Mouse (Mus musculus): ENCODE data around the gene Mei1. TPM values are rescaled to one million over a fixed set of nuclear protein-coding genes. Genes with fewer than 3 reads are reported as not detected.
A peak's percentile ranks its signal among the peaks of the same experiment; 100 is the strongest.

The Mei1 gene
- polyA plus RNA-seq, 1 experiment from 2014 or later, result not detected

DNA sequence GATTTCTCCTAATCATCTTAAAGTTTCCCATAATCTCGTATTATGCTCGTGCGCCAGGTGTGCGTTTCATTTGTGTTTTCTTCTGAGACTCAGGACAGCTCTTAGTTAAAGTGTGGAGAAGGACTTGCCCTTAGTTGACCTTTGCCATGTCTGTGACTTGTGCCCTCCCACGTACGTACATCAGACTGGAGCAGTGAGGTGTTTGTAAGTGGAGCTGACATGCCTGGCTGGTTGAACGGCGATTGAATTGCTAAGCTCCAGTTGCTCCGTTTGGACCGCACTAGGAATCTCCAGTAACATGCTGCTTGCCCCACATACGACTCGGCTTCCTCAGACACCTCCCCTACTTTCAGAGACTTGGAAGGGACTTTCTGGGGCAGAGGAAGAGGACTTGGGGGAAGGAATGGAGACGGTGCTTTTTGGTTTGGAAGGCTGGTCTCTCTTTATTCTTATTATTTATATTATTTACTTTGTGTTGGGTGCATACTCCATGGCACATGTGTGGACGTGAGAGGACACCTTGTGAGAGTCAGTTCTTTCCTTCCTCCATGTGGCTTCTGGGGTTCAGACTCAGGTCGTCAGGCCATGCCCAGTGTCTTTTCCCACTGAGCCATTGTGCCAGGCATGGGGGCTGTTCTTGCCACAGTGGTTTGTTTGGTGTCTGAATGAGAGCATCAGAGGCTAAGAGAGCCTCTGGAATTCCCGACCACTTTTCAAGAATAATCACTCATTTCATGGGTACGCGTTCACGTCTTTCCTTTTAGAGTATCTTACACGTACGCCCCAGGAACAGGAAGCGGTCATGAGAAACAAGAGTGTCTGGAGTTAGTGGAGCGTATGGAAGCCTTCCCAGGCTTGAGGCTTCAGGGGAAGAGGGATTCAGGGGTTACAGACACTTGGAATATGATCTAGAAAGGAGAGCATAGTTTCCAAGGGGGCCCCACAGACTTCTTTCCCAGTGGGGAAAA is 97.7 kb downstream of the Mei1 start:
- ATAC-seq, result no peak
- 59% methylated on average over 23 of the region's 23 CpGs for WGBS
- H3K4me1 ChIP-seq (replicated peaks), result peaks cover 37% of the 10 kb centered on the region

GRCm38 (mm10) chr15:82169671-82170070 is 99.9 kb downstream of the Mei1 start:
- 83% methylated on average over 5 of the region's 5 CpGs for WGBS

More for the DNA sequence above, 97.7 kb downstream of the Mei1 start:
- Histone ChIP-seq H3K9me3 (no peaks in the 10 kb centered on the region), H3K9ac (no peak overlapping the region; the same call in 1 of the 2 replicates), H3K27ac (peak overlapping the region; percentile 73), H3K4me3 (replicated peaks) (no peak overlapping the region), H3K36me3 (peaks cover 21% of the 10 kb centered on the region), H3K4me2 (replicated peaks) (peak overlapping the region; percentile 39), H3K27me3 (replicated peaks) (no peaks in the 10 kb centered on the region)

DNA sequence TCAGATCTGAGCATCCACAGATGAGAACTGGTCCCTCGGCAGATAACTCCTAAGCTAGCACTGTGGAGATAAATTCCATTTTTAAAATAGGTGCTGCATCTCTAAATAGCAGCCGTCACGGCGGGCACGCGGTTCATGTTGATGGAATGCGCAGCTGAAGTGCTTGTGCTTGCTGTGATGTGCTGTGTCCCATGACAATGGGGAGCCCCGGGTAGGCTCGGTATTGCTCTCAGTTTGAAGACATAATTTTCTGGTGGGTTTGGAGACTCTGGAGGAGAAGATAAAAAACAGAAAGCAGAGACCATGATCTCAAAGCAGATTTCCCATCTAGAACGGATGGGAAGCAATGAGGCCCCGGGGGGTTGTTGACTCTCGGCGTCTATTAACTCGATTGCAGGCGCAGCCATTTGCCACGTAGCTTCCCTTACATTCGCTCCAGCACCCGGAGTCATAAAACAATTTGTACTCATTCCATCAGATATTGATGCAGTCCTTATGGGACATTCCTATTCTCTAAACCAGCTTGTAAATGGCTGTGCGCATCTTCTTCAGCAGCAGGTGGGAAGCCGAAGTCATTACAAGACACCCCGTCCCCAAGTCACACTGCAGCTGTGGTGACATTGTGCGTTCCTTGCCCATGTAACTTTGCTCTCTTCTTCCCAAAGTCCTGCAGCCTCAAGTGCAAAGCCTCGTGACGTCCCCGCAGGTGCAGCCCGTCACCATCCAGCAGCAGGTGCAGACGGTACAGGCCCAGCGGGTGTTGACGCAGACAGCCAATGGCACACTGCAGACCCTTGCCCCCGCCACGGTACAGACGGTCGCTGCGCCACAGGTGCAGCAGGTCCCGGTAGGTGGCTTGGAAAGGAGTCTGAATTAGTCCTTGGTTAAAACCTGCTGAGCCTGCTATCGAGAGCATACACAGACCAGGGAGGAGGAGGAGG is 100.9 kb downstream of the Mei1 start:
- Histone ChIP-seq H3K9ac (no peak overlapping the region), H3K4me3 (replicated peaks) (no peak overlapping the region), H3K9me3 (no peaks in the 10 kb centered on the region), H3K4me1 (replicated peaks) (peaks cover 21% of the 10 kb centered on the region), H3K27me3 (replicated peaks) (no peaks in the 10 kb centered on the region), H3K27ac (peak overlapping the region; percentile 22; the same call in 1 of the 2 replicates), H3K36me3 (peaks cover 47% of the 10 kb centered on the region), H3K4me2 (replicated peaks) (no peak overlapping the region)
- peak; percentile 63 for ATAC-seq
- 66% methylated on average over 36 of the region's 36 CpGs for WGBS

More at GRCm38 (mm10) chr15:82169671-82170070, 99.9 kb downstream of the Mei1 start:
- Histone ChIP-seq H3K9me3 (no peaks in the 10 kb centered on the region), H3K36me3 (peaks cover 37% of the 10 kb centered on the region), H3K27me3 (replicated peaks) (no peaks in the 10 kb centered on the region), H3K4me3 (replicated peaks) (no peak overlapping the region), H3K4me2 (replicated peaks) (no peak overlapping the region), H3K27ac (no peak overlapping the region), H3K9ac (no peak overlapping the region), H3K4me1 (replicated peaks) (peaks cover 25% of the 10 kb centered on the region)
- no peak for ATAC-seq

- Histone ChIP-seq H3K9ac (no peak overlapping the region), H3K4me3 (replicated peaks) (no peak overlapping the region), H3K4me1 (replicated peaks) (peaks cover 7% of the 10 kb centered on the region; the same call in 1 of the 2 replicates), H3K27me3 (replicated peaks) (no peaks in the 10 kb centered on the region), H3K4me2 (replicated peaks) (no peak overlapping the region), H3K9me3 (no peaks in the 10 kb centered on the region), H3K36me3 (peaks cover 58% of the 10 kb centered on the region), H3K27ac (no peak overlapping the region)
- WGBS, result 81% methylated on average over 8 of the region's 8 CpGs
- no peak for ATAC-seq
Measured at GRCm38 (mm10) chr15:82172648-82173047, 102.9 kb downstream of the Mei1 start.

DNA sequence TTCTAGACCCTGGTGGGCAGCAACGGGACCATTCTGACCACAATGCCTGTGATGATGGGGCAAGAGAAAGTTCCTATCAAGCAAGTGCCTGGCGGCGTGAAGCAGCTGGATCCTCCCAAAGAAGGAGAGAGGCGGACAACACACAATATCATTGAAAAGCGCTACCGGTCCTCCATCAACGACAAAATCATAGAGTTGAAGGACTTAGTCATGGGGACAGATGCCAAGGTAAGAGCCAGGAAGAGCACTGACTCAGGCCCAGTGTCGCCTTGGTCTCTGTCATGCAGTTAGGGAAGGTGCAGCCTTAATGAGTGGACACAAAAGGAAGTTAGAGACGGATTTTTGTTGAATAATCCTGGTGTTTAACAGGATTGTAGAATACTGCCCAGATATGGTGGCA is 105.3 kb downstream of the Mei1 start:
- H3K27ac ChIP-seq, result no peak overlapping the region
- ATAC-seq, result no peak
- WGBS, result 97% methylated on average over 9 of the region's 9 CpGs

More for the DNA sequence above, 105.3 kb downstream of the Mei1 start:
- Histone ChIP-seq H3K4me2 (replicated peaks) (no peak overlapping the region), H3K27me3 (replicated peaks) (no peaks in the 10 kb centered on the region), H3K9me3 (no peaks in the 10 kb centered on the region), H3K4me3 (replicated peaks) (no peak overlapping the region), H3K4me1 (replicated peaks) (no peaks in the 10 kb centered on the region), H3K36me3 (peaks cover 77% of the 10 kb centered on the region), H3K9ac (no peak overlapping the region)

Other genes with a start within 250 kb of the Mei1 start
- gene Tob2, start 211.2 kb upstream of the Mei1 start, polyA plus RNA-seq (2015; fragmentation: Nextera tagmentation; extraction: Ambion mirVana), result 25.9 and 26.0 TPM in 2 replicates
- gene Phf5a, start 198.1 kb upstream of the Mei1 start, polyA plus RNA-seq (2015; fragmentation: Nextera tagmentation; extraction: Ambion mirVana), result 120 and 152 TPM in 2 replicates
- gene Aco2, start 197.7 kb upstream of the Mei1 start, polyA plus RNA-seq (2015; fragmentation: Nextera tagmentation; extraction: Ambion mirVana), result 227 and 239 TPM in 2 replicates
- 65.5 and 80.4 TPM in 2 replicates for gene Polr3h, start 143.8 kb upstream of the Mei1 start, polyA plus RNA-seq (2015; fragmentation: Nextera tagmentation; extraction: Ambion mirVana)
- 11.7 and 12.9 TPM in 2 replicates for gene Csdc2, start 133.2 kb upstream of the Mei1 start, polyA plus RNA-seq (2015; fragmentation: Nextera tagmentation; extraction: Ambion mirVana)
- 22.5 and 23.2 TPM in 2 replicates for gene Pmm1, start 109.1 kb upstream of the Mei1 start, polyA plus RNA-seq (2015; fragmentation: Nextera tagmentation; extraction: Ambion mirVana)
- not detected in 2 replicates for gene 1700029P11Rik, start 89.5 kb upstream of the Mei1 start, polyA plus RNA-seq (2015; fragmentation: Nextera tagmentation; extraction: Ambion mirVana)
- gene Xrcc6, start 82.2 kb upstream of the Mei1 start, polyA plus RNA-seq (2015; fragmentation: Nextera tagmentation; extraction: Ambion mirVana), result 76.1 and 79.6 TPM in 2 replicates
- 19.8 and 21.3 TPM in 2 replicates for gene Desi1, start 36.1 kb upstream of the Mei1 start, polyA plus RNA-seq (2015; fragmentation: Nextera tagmentation; extraction: Ambion mirVana)
- gene Snu13, start 22.4 kb upstream of the Mei1 start, polyA plus RNA-seq (2015; fragmentation: Nextera tagmentation; extraction: Ambion mirVana), result 256 and 273 TPM in 2 replicates
- gene 4930407I10Rik, start 10.8 kb upstream of the Mei1 start, polyA plus RNA-seq (2015; fragmentation: Nextera tagmentation; extraction: Ambion mirVana), result not detected in 2 replicates
- gene Ccdc134, start 57.9 kb downstream of the Mei1 start, polyA plus RNA-seq (2015; fragmentation: Nextera tagmentation; extraction: Ambion mirVana), result 12.0 and 12.6 TPM in 2 replicates
- gene Srebf2, start 77.2 kb downstream of the Mei1 start, polyA plus RNA-seq (2015; fragmentation: Nextera tagmentation; extraction: Ambion mirVana), result 163 and 172 TPM in 2 replicates
- gene Shisa8, start 142.8 kb downstream of the Mei1 start, polyA plus RNA-seq (2015; fragmentation: Nextera tagmentation; extraction: Ambion mirVana), result 0.10 and 0.15 TPM in 2 replicates
- 0.25 TPM in 1 of 2 replicates, not detected in the other for gene Tnfrsf13c, start 154.4 kb downstream of the Mei1 start, polyA plus RNA-seq (2015; fragmentation: Nextera tagmentation; extraction: Ambion mirVana)
- gene Cenpm, start 174.8 kb downstream of the Mei1 start, polyA plus RNA-seq (2015; fragmentation: Nextera tagmentation; extraction: Ambion mirVana), result 46.0 and 49.1 TPM in 2 replicates
- gene 1500009C09Rik, start 182.4 kb downstream of the Mei1 start, polyA plus RNA-seq (2015; fragmentation: Nextera tagmentation; extraction: Ambion mirVana), result 0.13 TPM in 1 of 2 replicates, not detected in the other
- 8.6 and 10.2 TPM in 2 replicates for gene Sept3, start 204.9 kb downstream of the Mei1 start, polyA plus RNA-seq (2015; fragmentation: Nextera tagmentation; extraction: Ambion mirVana)
- gene Wbp2nl, start 229.0 kb downstream of the Mei1 start, polyA plus RNA-seq (2015; fragmentation: Nextera tagmentation; extraction: Ambion mirVana), result 0.11 and 0.13 TPM in 2 replicates